ENCODE assay signal across 19 mouse cellular contexts in genomic region chr5:143441298-143441697, GRCm38 (mm10).
"Had no signal": no experiment of that assay in that cellular context is flagged by ENCODE, and none has a peak within 500 bp of the region (broad histone marks: within the 10 kb centered on the region; RNA-seq: fewer than 3 reads in every experiment).

No protein-coding gene starts in this region.

- DNase-seq: kidney, adult 2 months; kidney, postnatal 25 days; layer of hippocampus, postnatal 36 days; liver, postnatal 0 days; lung, embryonic 14.5 days; retina, postnatal 1 day; thymus, adult 2 months; thymus, postnatal 14 days had no signal

- H3K9me3 ChIP-seq: limb, embryonic 13.5 days; midbrain, embryonic 12.5 days; midbrain, embryonic 15.5 days; neural tube, embryonic 13.5 days had no signal

- H3K4me2 ChIP-seq: limb, embryonic 13.5 days; lung, embryonic 14.5 days; midbrain, embryonic 12.5 days; midbrain, embryonic 15.5 days; neural tube, embryonic 13.5 days had no signal

- H3K27ac ChIP-seq: kidney, postnatal 0 days; left cerebral cortex, adult 2 months; limb, embryonic 13.5 days; liver, embryonic 14.5 days; macrophage; midbrain, embryonic 12.5 days; midbrain, embryonic 15.5 days; neural tube, embryonic 13.5 days; stomach, postnatal 0 days had no signal

- H3K27me3 ChIP-seq: limb, embryonic 13.5 days; midbrain, embryonic 12.5 days; midbrain, embryonic 15.5 days; neural tube, embryonic 13.5 days had no signal

- H3K4me3 ChIP-seq: left cerebral cortex, adult 2 months; limb, embryonic 13.5 days; midbrain, embryonic 12.5 days; midbrain, embryonic 15.5 days; myocyte; neural tube, embryonic 13.5 days had no signal

- H3K9ac ChIP-seq: limb, embryonic 13.5 days; liver, embryonic 14.5 days; liver, postnatal 0 days; lung, embryonic 14.5 days; midbrain, embryonic 12.5 days; midbrain, embryonic 15.5 days; neural tube, embryonic 13.5 days had no signal

- H3K4me1 ChIP-seq: limb, embryonic 13.5 days; midbrain, embryonic 12.5 days; midbrain, embryonic 15.5 days; neural tube, embryonic 13.5 days had no signal

- H3K36me3 ChIP-seq: limb, embryonic 13.5 days; midbrain, embryonic 12.5 days; midbrain, embryonic 15.5 days; neural tube, embryonic 13.5 days had no signal

- ATAC-seq: liver, postnatal 0 days; lung, postnatal 0 days; midbrain, embryonic 15.5 days had no signal
